Comparison of ENCODE assay signal across 27 mouse cellular contexts in the genomic region with DNA sequence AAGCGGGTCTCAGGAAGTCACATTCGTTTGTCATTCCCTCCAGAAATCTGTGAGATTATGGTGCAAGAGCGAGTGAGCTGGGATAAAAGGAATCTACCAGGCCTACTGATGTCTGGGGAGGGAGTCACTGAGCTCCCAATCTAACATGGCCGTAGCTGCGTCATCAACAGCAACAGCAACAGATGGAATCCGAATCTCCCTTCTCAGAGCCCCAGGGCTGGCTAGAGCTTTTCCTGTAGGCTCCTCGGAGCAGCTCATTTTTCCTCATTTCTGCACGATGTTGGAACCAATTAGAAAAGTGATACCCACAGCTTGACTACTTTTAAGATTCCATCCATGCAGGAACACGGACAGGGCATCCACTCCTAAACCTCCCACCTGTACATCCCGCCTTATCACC.
DNase-seq lines count a peak whose midpoint lies in the region; ATAC-seq lines count a peak whose summit lies in the region.
"Had no signal": no experiment of that assay in that cellular context is flagged by ENCODE, and none has a peak within 500 bp of the region (broad histone marks: within the 10 kb centered on the region; RNA-seq: fewer than 3 reads in every experiment).

No protein-coding gene starts in this region.

- no peaks in the 10 kb centered on the region for H3K9me3 ChIP-seq in midbrain, embryonic 13.5 days
- no peaks in the 10 kb centered on the region for H3K9me3 ChIP-seq in midbrain, embryonic 11.5 days (ENCODE audit: control insufficient read depth, low read length)
- H3K9me3 ChIP-seq in embryonic facial prominence, embryonic 14.5 days (ENCODE audit: control insufficient read depth, low read length): no peaks in the 10 kb centered on the region
- no peaks in the 10 kb centered on the region for H3K9me3 ChIP-seq in hindbrain, embryonic 15.5 days
- no peaks in the 10 kb centered on the region for H3K9me3 ChIP-seq in midbrain, embryonic 16.5 days (replicated peaks; ENCODE audit: control insufficient read depth, low read length, poor library complexity, severe bottlenecking)
- H3K9me3 ChIP-seq: embryonic facial prominence, embryonic 15.5 days; forebrain, embryonic 13.5 days; liver, embryonic 13.5 days; neural tube, embryonic 15.5 days had no signal

- WGBS in midbrain, embryonic 13.5 days: 75% methylated on average over 10 of the region's 10 CpGs
- 74% methylated on average over 10 of the region's 10 CpGs for WGBS in midbrain, embryonic 11.5 days
- WGBS in embryonic facial prominence, embryonic 14.5 days: 37% methylated on average over 10 of the region's 10 CpGs
- WGBS in hindbrain, embryonic 15.5 days: 72% methylated on average over 10 of the region's 10 CpGs
- 60% methylated on average over 10 of the region's 10 CpGs for WGBS in midbrain, embryonic 16.5 days

- DNase-seq in midbrain, embryonic 11.5 days (ENCODE audit: low spot score, missing footprints): no peak
- DNase-seq in embryonic facial prominence, embryonic 14.5 days (ENCODE audit: low spot score): peak; percentile 13
- DNase-seq in cerebellum, postnatal 36 days: no peak
- DNase-seq in right cerebral cortex, adult 18-20 months: no peak
- DNase-seq in thymus, postnatal 10 days (ENCODE audit: low spot score in 2 of 2): no peak
- DNase-seq: adrenal gland, postnatal 36 days; B cell, adult 2 months; gastrocnemius, postnatal 25 days; heart, adult 18-20 months; heart, postnatal 4 days; kidney, adult 18-20 months; kidney, postnatal 36 days; liver, embryonic 13.5 days; lung, adult 18-20 months; lung, postnatal 4 days; right cerebral cortex, postnatal 25 days; spleen, adult 18-20 months had no signal

- no peaks in the 10 kb centered on the region for H3K36me3 ChIP-seq in midbrain, embryonic 13.5 days
- no peaks in the 10 kb centered on the region for H3K36me3 ChIP-seq in midbrain, embryonic 11.5 days (ENCODE audit: control insufficient read depth, insufficient read depth, low read length)
- H3K36me3 ChIP-seq in embryonic facial prominence, embryonic 14.5 days (ENCODE audit: control insufficient read depth, insufficient read depth, low read length): no peaks in the 10 kb centered on the region
- H3K36me3 ChIP-seq in hindbrain, embryonic 15.5 days: no peaks in the 10 kb centered on the region
- H3K36me3 ChIP-seq in midbrain, embryonic 16.5 days (ENCODE audit: control insufficient read depth, insufficient read depth, low read length): no peaks in the 10 kb centered on the region
- H3K36me3 ChIP-seq: embryonic facial prominence, embryonic 15.5 days; liver, embryonic 13.5 days; neural tube, embryonic 15.5 days had no signal

- no peak overlapping the region for H3K4me3 ChIP-seq in midbrain, embryonic 13.5 days (replicated peaks)
- no peak overlapping the region for H3K4me3 ChIP-seq in midbrain, embryonic 11.5 days (ENCODE audit: low read depth, low read length)
- H3K4me3 ChIP-seq in embryonic facial prominence, embryonic 14.5 days (ENCODE audit: low read depth, low read length): no peak overlapping the region
- H3K4me3 ChIP-seq in hindbrain, embryonic 15.5 days: no peak overlapping the region
- H3K4me3 ChIP-seq in midbrain, embryonic 16.5 days (ENCODE audit: low read depth, low read length): no peak overlapping the region
- H3K4me3 ChIP-seq: liver, embryonic 13.5 days; megakaryocyte, embryonic 14.5 days had no signal

- no peak overlapping the region for H3K9ac ChIP-seq in midbrain, embryonic 13.5 days (replicated peaks)
- H3K9ac ChIP-seq in midbrain, embryonic 11.5 days (ENCODE audit: low read length): no peak overlapping the region
- no peak overlapping the region for H3K9ac ChIP-seq in embryonic facial prominence, embryonic 14.5 days (ENCODE audit: low read depth, low read length)
- no peak overlapping the region for H3K9ac ChIP-seq in hindbrain, embryonic 15.5 days
- no peak overlapping the region for H3K9ac ChIP-seq in midbrain, embryonic 16.5 days (ENCODE audit: low read depth, low read length)
- H3K9ac ChIP-seq: embryonic facial prominence, embryonic 15.5 days; liver, embryonic 13.5 days had no signal

- H3K27ac ChIP-seq in midbrain, embryonic 13.5 days: peak overlapping the region; percentile 56; the same call in 1 of the 2 replicates
- no peak overlapping the region for H3K27ac ChIP-seq in midbrain, embryonic 11.5 days (ENCODE audit: low read depth, low read length)
- no peak overlapping the region for H3K27ac ChIP-seq in embryonic facial prominence, embryonic 14.5 days (replicated peaks; ENCODE audit: low read depth, low read length)
- H3K27ac ChIP-seq in hindbrain, embryonic 15.5 days (replicated peaks): peak overlapping the region; percentile 37
- H3K27ac ChIP-seq in midbrain, embryonic 16.5 days (ENCODE audit: low read length): peak overlapping the region; percentile 73
- H3K27ac ChIP-seq: embryonic facial prominence, embryonic 15.5 days; liver, embryonic 13.5 days; stomach, postnatal 0 days had no signal

- H3K4me2 ChIP-seq in midbrain, embryonic 13.5 days (replicated peaks): no peak overlapping the region; the same call in 1 of the 2 replicates
- H3K4me2 ChIP-seq in midbrain, embryonic 11.5 days: no peak overlapping the region
- no peak overlapping the region for H3K4me2 ChIP-seq in embryonic facial prominence, embryonic 14.5 days (ENCODE audit: low read depth, low read length)
- H3K4me2 ChIP-seq in hindbrain, embryonic 15.5 days: peak overlapping the region; percentile 65; the same call in 1 of the 2 replicates
- no peak overlapping the region; the same call in 1 of the 2 replicates for H3K4me2 ChIP-seq in midbrain, embryonic 16.5 days (ENCODE audit: low read length)
- H3K4me2 ChIP-seq: heart, embryonic 11.5 days; liver, embryonic 13.5 days had no signal

- H3K4me1 ChIP-seq in midbrain, embryonic 13.5 days (replicated peaks): peaks cover 16% of the 10 kb centered on the region
- no peaks in the 10 kb centered on the region for H3K4me1 ChIP-seq in midbrain, embryonic 11.5 days (ENCODE audit: control insufficient read depth, insufficient read depth, low read length)
- H3K4me1 ChIP-seq in embryonic facial prominence, embryonic 14.5 days (ENCODE audit: control insufficient read depth, insufficient read depth, low read length): no peaks in the 10 kb centered on the region
- H3K4me1 ChIP-seq in hindbrain, embryonic 15.5 days (replicated peaks): peaks cover 12% of the 10 kb centered on the region
- peaks cover 12% of the 10 kb centered on the region for H3K4me1 ChIP-seq in midbrain, embryonic 16.5 days (ENCODE audit: control insufficient read depth, insufficient read depth, low read length)
- H3K4me1 ChIP-seq: liver, embryonic 13.5 days; megakaryocyte, embryonic 14.5 days; neural tube, embryonic 15.5 days had no signal

- peak; percentile 49; the same call in 1 of the 2 replicates for ATAC-seq in midbrain, embryonic 13.5 days
- ATAC-seq in midbrain, embryonic 11.5 days (ENCODE audit: low FRiP score): no peak
- ATAC-seq in embryonic facial prominence, embryonic 14.5 days (ENCODE audit: low read depth): no peak
- ATAC-seq in hindbrain, embryonic 15.5 days (ENCODE audit: low FRiP score, low read depth): no peak
- 0 out of 2 replicates have a peak, but pooled peaks have one; percentile 11 for ATAC-seq in midbrain, embryonic 16.5 days
- ATAC-seq: lung, postnatal 0 days had no signal

- no peaks in the 10 kb centered on the region for H3K27me3 ChIP-seq in midbrain, embryonic 13.5 days
- H3K27me3 ChIP-seq in midbrain, embryonic 11.5 days (ENCODE audit: control insufficient read depth, insufficient read depth, low read length): no peaks in the 10 kb centered on the region
- no peaks in the 10 kb centered on the region for H3K27me3 ChIP-seq in embryonic facial prominence, embryonic 14.5 days (replicated peaks; ENCODE audit: control insufficient read depth, insufficient read depth, low read length)
- H3K27me3 ChIP-seq in hindbrain, embryonic 15.5 days: no peaks in the 10 kb centered on the region
- no peaks in the 10 kb centered on the region; the same call in 1 of the 2 replicates for H3K27me3 ChIP-seq in midbrain, embryonic 16.5 days (ENCODE audit: control insufficient read depth, insufficient read depth, low read depth, low read length)
- H3K27me3 ChIP-seq: embryonic facial prominence, embryonic 15.5 days; forebrain, embryonic 13.5 days; liver, embryonic 13.5 days; megakaryocyte, embryonic 14.5 days; neural tube, embryonic 15.5 days had no signal

Comparison
In these comparisons a context has a peak if more than half of its experiments do, and no peak if none do; other contexts are left out.
1. ATAC-seq: peak in midbrain, embryonic 13.5 days (single experiment) and midbrain, embryonic 16.5 days (single experiment); none in midbrain, embryonic 11.5 days (single experiment), embryonic facial prominence, embryonic 14.5 days (single experiment) and hindbrain, embryonic 15.5 days (single experiment).
2. H3K27ac ChIP-seq: peak in midbrain, embryonic 13.5 days (single experiment), hindbrain, embryonic 15.5 days (single experiment) and midbrain, embryonic 16.5 days (single experiment); none in midbrain, embryonic 11.5 days (single experiment) and embryonic facial prominence, embryonic 14.5 days (single experiment).